Mouse (Mus musculus) frontal cortex, adult 2 months (tissue): ENCODE results near the gene Mtx3. TPM values are rescaled to one million over a fixed set of nuclear protein-coding genes. Genes with fewer than 3 reads are reported as not detected.

Experiments
- DNase-seq, 2 experiments: peaks; one replicate each; pipeline ENCODE4 v3.0.0; 2022; ENCODE audit warnings: low spot score in 1 of 2; ENCODE audit errors: extremely low spot score in 1 of 2
- polyA plus RNA-seq: library from polyadenylated mRNA; depleted of rRNA; stranded (reverse); fragments of >200 nt; gene quantifications from 2 replicates; pipeline ENCODE4 v1.2.3, GENCODE M21; 2012; rRNA removed

Mtx3 gene
- polyA plus RNA-seq, 1 experiment: 27.7 TPM

DNA sequence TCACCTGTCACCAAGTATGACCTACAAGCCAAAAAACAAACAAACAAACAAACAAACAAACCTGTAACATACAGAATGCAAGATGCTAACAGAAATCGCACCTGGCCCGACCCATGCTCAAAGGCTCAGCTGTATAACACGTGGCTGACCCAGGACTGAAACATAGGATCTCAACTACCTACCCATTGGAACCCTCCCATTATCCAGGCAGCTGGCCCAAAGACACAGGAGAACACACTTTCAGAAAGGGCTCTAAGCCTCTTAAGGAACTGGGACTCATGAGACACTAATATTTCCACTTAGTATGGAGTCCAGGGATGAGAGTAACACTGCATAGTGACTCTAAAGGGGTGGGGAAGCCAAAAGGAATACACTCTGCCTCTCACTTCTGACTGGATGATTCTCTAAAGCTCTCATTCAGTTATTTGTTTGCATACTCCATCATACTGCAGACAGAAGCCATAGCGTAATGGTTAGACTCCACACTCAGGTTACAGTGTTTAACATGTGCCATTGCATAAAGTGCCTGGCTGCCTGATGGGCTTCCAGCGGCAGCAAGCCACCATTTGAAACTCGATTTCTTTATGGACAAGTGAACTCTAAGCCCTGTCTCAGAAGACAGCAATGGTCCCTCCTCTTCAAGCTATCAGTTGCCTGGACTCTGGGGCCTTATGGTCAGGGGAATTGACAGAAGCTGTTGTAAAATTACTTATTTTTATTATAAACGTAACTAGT, 38.6 kb downstream of the Mtx3 start:
- DNase-seq: no peak

DNA sequence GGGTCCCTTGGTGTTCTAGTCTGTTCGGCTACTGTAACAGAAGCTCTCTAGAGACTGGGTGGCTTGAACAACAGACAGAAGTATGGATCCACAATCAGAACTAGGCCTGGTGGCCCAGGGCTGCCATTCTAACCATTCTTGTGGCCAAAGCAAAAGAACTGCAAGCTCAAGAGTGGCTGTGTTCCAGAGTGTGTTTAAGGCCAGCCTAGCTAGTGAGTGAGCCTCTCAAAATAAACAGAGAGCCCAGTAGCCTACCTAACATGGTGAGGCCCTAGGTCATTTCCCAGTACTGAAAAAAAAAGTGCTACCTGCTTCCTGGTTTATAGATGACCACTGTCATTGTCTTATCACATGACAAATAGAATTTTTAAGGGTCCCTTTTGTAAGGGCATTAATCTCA, 39.6 kb downstream of the Mtx3 start:
- no peak for DNase-seq

DNA sequence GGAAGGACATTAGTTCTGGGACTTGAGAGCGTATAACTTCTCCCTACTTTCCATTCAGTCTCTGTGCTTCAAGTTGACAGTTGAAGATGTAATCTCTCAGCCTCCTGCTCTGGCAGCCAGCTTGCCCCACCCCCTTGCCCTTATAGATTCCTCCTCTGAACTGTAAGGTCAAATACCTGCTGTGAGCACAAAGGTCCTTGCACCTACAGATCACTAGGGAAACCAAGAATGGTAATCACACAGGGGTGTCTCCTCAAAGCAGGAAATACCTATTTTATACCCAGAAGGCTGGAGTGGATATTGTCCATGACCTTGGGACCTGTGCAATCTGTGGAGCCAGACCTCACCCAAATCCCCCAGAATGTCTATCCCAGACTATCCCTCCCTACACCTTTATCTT, 40.4 kb downstream of the Mtx3 start:
- no peak for DNase-seq

DNA sequence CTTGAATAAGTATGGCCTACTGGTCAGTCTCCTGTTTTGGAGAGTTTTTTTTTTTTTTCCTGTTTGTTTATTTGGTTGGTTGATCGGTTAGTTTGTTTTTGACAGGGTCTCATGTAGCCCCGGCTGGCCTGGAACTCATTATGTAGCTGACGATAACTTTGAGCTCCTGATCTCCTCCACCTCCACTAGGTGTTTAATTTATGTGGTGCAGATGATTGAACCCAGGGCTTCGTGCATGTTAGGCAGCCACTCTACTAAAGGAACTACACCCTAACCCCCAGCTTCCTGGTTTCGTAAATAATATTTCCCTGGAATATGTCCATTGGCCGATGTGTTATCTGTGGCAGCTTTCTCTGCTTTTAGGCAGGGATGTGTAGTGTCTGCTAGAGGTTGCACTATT, 54.5 kb downstream of the Mtx3 start:
- no peak for DNase-seq

DNA sequence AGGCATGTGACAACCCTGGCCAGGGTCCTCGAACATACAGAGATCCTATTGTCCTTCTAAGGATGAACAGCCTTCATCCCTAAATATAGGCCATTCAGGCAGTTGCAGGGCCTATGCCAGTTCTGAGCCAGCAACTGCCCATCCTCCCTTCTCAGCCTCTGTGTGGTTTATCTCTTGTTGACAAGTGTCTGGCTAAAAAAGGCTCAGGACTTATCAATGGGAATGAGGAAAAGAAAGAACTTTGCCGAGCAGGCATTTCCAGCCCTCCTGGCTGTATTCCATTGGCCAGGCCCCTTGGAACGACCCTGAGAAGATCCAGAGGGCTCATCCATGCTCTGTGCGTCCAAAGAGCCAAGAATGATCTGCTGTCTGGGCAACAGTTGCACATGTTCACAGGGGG, 58.7 kb downstream of the Mtx3 start:
- DNase-seq: no peak

DNA sequence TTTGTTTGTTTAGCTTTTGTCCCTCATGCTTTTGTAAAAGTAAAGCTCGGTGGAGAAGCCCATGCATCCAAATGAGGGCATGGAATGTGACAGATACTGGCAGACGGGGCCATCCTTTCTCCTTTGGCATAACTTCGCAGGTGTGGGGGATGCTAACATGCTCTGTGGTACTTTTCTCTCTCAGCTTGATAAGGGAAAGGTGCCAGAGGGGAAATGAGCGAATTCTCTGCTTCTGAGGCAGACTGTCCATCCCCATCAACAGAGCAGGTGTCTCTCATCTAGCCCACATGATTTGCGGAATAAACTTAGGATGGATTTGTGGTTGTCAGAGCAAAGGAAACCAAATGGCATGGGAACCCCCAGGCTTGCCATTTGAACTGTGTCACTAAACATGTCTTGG, 61.4 kb downstream of the Mtx3 start:
- DNase-seq: no peak

DNA sequence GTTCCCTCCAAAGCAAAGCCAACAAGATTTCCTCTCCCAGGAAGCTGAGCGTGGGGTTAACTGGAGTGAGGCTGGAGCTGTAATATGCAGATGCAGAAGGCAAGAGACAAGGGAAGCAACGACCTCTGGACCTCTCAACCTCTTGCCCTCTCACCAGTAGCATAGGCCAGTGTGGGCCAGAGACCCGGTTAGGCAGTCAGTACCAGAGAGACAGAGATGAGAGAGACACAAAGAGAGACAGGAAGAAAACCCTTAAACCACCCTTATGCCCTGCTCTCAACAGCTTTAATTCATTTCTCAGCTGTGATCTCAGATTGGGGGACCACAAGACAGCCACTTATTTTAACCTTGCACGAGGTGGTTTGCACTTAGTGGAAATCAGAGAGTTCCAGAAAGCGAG, 62.8 kb downstream of the Mtx3 start:
- DNase-seq: no peak

Other genes with a start within 250 kb of the Mtx3 start
- 65.6 and 75.2 TPM in 2 replicates for gene Serinc5, start 233.7 kb upstream of the Mtx3 start, polyA plus RNA-seq
- gene Thbs4, start 49.9 kb upstream of the Mtx3 start, polyA plus RNA-seq: 2.5 and 3.7 TPM in 2 replicates